Comparison of ENCODE assay signal across 9 mouse cellular contexts in genomic region chr9:71806422-71806805, GRCm38 (mm10). TPM values are rescaled to one million over a fixed set of nuclear protein-coding genes. Genes with fewer than 3 reads are reported as not detected.
A peak's percentile ranks its signal among the peaks of the same experiment; 100 is the strongest.
DNase-seq lines count a peak whose midpoint lies in the region; ATAC-seq and TF ChIP-seq lines count a peak whose summit lies in the region.
"Had no signal": no experiment of that assay in that cellular context is flagged by ENCODE, and none has a peak within 500 bp of the region (broad histone marks: within the 10 kb centered on the region; RNA-seq: fewer than 3 reads in every experiment).

No protein-coding gene starts in this region.

- no peak overlapping the region for H3K4me3 ChIP-seq in embryonic facial prominence, embryonic 14.5 days (ENCODE audit: low read depth, low read length)
- no peak overlapping the region for H3K4me3 ChIP-seq in heart, embryonic 13.5 days
- H3K4me3 ChIP-seq in lung, adult 2 months (replicated peaks; ENCODE audit: extremely low read depth, low read depth, low read length) = no peak overlapping the region
- H3K4me3 ChIP-seq: embryonic facial prominence, embryonic 12.5 days had no signal

- H3K4me1 ChIP-seq in embryonic facial prominence, embryonic 14.5 days (ENCODE audit: control insufficient read depth, insufficient read depth, low read length) = 0 out of 2 replicates have a peak, but pooled peaks cover 5% of the 10 kb centered on the region
- peaks cover 23% of the 10 kb centered on the region for H3K4me1 ChIP-seq in heart, embryonic 13.5 days
- no peaks in the 10 kb centered on the region for H3K4me1 ChIP-seq in lung, adult 2 months (ENCODE audit: control insufficient read depth, insufficient read depth, low read length)
- H3K4me1 ChIP-seq: embryonic facial prominence, embryonic 12.5 days had no signal

- no peaks in the 10 kb centered on the region for H3K9me3 ChIP-seq in embryonic facial prominence, embryonic 14.5 days (ENCODE audit: control insufficient read depth, low read length)
- no peaks in the 10 kb centered on the region for H3K9me3 ChIP-seq in heart, embryonic 13.5 days
- H3K9me3 ChIP-seq: embryonic facial prominence, embryonic 12.5 days had no signal

- peak; percentile 76 for ATAC-seq in embryonic facial prominence, embryonic 14.5 days (ENCODE audit: low read depth)
- ATAC-seq in heart, embryonic 13.5 days (ENCODE audit: extremely low read depth, insufficient number of reproducible peaks, low FRiP score, low TSS enrichment) = 0 out of 2 replicates have a peak, but pooled peaks have one; percentile 38

- no peak for TF ChIP-seq POLR2A in lung, adult 2 months (IDR thresholded peaks at IDR 0.05; ENCODE audit: borderline replicate concordance, extremely low read depth, low read depth, low read length)

- DNase-seq in A20 (ENCODE audit: low read depth, low spot score) = peak; percentile 66
- DNase-seq in adrenal gland, postnatal 36 days = peak; percentile 84 to 88
- DNase-seq in embryonic facial prominence, embryonic 14.5 days (ENCODE audit: low spot score) = peak; percentile 75
- DNase-seq in kidney, postnatal 4 days = peak; percentile 91
- DNase-seq in lung, adult 2 months = peak; percentile 77
- DNase-seq in retina, adult 2 months (ENCODE audit: low read depth, low spot score) = peak; percentile 54
- peak; percentile 76 for DNase-seq in thymus, postnatal 14 days

- H3K4me2 ChIP-seq in embryonic facial prominence, embryonic 14.5 days (ENCODE audit: low read depth, low read length) = no peak overlapping the region
- H3K4me2 ChIP-seq in heart, embryonic 13.5 days = no peak overlapping the region
- H3K4me2 ChIP-seq: embryonic facial prominence, embryonic 12.5 days had no signal

- TF ChIP-seq CTCF in lung, adult 2 months (IDR thresholded peaks at IDR 0.05; ENCODE audit: insufficient read depth, low read length) = peak; percentile 93

- no peaks in the 10 kb centered on the region for H3K27me3 ChIP-seq in embryonic facial prominence, embryonic 14.5 days (replicated peaks; ENCODE audit: control insufficient read depth, insufficient read depth, low read length)
- H3K27me3 ChIP-seq in heart, embryonic 13.5 days (replicated peaks) = no peaks in the 10 kb centered on the region; the same call in 1 of the 2 replicates
- H3K27me3 ChIP-seq: embryonic facial prominence, embryonic 12.5 days had no signal

- H3K36me3 ChIP-seq in embryonic facial prominence, embryonic 14.5 days (ENCODE audit: control insufficient read depth, insufficient read depth, low read length) = no peaks in the 10 kb centered on the region
- H3K36me3 ChIP-seq in heart, embryonic 13.5 days = no peaks in the 10 kb centered on the region
- H3K36me3 ChIP-seq: embryonic facial prominence, embryonic 12.5 days had no signal

- no peak overlapping the region for H3K27ac ChIP-seq in embryonic facial prominence, embryonic 14.5 days (replicated peaks; ENCODE audit: low read depth, low read length)
- H3K27ac ChIP-seq in heart, embryonic 13.5 days (replicated peaks) = no peak overlapping the region
- H3K27ac ChIP-seq: embryonic facial prominence, embryonic 12.5 days had no signal

- 2% methylated on average over 2 of the region's 2 CpGs for WGBS in embryonic facial prominence, embryonic 14.5 days
- WGBS in heart, embryonic 13.5 days = 4% methylated on average over 2 of the region's 2 CpGs
- 0% methylated on average over 2 of the region's 2 CpGs for WGBS in lung, adult 2 months

- no peak overlapping the region for H3K9ac ChIP-seq in embryonic facial prominence, embryonic 14.5 days (ENCODE audit: low read depth, low read length)
- H3K9ac ChIP-seq in heart, embryonic 13.5 days = no peak overlapping the region
- H3K9ac ChIP-seq: embryonic facial prominence, embryonic 12.5 days had no signal

RNA-seq across cellular contexts. Expression of gene Cgnl1, which starts 35.0 kb away (rescaled TPM):
- 100 to 1,000 TPM in 1 of 2 experiments, 10 to 100 TPM in 1; 95.9 to 106 TPM for total RNA-seq in adrenal gland, postnatal 36 days (2021)
- polyA plus RNA-seq in embryonic facial prominence, embryonic 14.5 days (2014; fragmentation: Nextera tagmentation; extraction: Ambion mirVana) = 11.7 and 12.6 TPM in 2 replicates
- polyA plus RNA-seq in heart, embryonic 13.5 days (2015; fragmentation: Nextera tagmentation; extraction: Ambion mirVana) = 38.7 and 41.3 TPM in 2 replicates
- polyA plus RNA-seq in lung, adult 2 months (2012; rRNA removed) = 19.3 and 32.9 TPM in 2 replicates
